Mouse (Mus musculus) neural tube, embryonic 10.5 days (tissue): ENCODE results near the gene Nr3c2.

Experiments used
- DNase-seq: peaks from one replicate; pipeline ENCODE4 v3.0.0-alpha.2; 2017; ENCODE audit warnings: low spot score; ENCODE audit errors: extremely low spot score

The Nr3c2 gene

DNA sequence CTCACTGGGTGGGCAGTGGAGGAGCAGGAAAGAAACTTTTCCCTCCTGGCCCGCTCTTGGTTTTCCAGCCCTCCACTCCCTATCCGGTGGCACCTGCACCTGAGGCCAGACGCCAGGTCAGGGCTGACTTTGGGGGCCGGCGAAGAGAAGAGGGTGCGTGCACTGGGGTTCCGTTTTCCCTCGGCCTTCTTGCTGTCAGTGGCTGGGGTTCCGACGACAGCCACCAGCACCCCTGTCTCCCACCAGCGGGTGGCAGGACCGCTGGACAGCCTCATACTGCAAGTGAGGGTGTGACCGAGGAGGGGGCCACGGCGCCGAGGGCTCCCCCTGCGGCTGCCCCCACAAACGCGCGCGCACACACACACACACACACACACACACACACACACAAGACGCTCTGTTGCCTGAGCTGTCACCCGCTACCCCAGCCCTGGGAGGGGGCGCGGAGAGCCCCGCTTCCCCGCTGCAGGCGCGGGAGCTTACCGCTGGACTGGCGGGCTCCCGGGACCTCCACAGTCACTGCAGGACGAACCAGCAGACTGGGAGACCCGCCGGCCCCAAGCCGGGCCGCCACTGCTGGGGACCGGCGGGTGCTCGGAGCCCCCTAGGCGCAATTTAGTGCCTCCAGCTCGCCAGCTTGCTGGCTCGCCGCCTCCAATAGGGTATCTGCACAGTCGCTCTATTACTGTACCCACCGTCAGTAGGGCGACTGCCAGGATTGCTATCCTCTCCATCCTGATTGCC is at the start of gene Nr3c2:
Nr3c2 (plus strand) TSS at position 32 of the 744 bp plus-strand sequence.
- DNase-seq, result peak; percentile 67

- DNase-seq, result no peak
Observed at GRCm38 (mm10) chr8:76858534-76858933, 40.7 kb upstream of the Nr3c2 start.

DNA sequence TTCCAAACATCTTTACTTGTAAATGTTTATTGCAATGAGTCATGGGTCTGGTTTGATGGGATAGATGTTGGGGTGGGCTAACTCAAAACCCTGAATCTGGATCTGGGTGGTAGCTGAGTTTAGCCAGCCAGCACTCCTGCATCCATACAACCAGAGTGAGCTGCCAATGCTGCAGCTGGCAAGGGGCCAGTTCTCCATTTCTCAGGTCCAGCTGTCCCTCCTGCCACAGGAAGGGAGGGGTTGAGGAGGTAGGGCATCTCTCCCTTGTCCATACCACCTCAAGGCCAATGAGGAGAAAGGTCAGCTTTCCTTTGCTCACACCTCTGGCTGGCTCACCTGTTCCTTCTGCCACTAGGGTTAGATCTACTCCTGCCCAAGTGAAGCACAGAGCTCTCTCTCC is 39.5 kb upstream of the Nr3c2 start:
- no peak for DNase-seq

GRCm38 (mm10) chr8:76863066-76863465 is 36.2 kb upstream of the Nr3c2 start:
- DNase-seq, result no peak

DNA sequence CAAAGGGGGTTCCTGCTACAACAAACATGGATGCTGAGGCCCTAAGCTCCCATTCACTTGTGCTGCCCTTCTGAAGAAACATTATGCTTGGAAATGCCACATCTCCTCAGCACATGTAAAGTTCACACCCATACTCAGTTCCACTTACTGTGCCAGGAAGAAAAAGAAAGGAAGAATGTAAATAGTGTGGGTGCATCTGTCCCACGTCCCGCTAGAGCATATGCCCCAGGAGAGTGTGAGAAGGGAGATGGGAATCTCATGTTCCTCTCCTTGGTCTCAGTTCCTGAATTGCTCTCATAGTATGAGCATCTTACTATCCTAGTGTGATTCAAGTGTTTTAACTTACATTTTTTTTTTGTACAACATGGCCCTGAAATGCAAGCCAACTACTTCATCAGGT is 22.4 kb upstream of the Nr3c2 start:
- no peak for DNase-seq

- no peak for DNase-seq
Observed at GRCm38 (mm10) chr8:76897050-76897449, 2.2 kb upstream of the Nr3c2 start.

- peak; percentile 57 for DNase-seq
Observed at GRCm38 (mm10) chr8:76898721-76899410, 376 bp upstream of the Nr3c2 start.

- peak; percentile 76 for DNase-seq
Observed at GRCm38 (mm10) chr8:76900155-76901141, 1.2 kb downstream of the Nr3c2 start.

- DNase-seq, result peak; percentile 93
Observed at GRCm38 (mm10) chr8:76901430-76902204, 2.4 kb downstream of the Nr3c2 start.

GRCm38 (mm10) chr8:76902205-76903078 is 3.2 kb downstream of the Nr3c2 start:
- no peak for DNase-seq

DNA sequence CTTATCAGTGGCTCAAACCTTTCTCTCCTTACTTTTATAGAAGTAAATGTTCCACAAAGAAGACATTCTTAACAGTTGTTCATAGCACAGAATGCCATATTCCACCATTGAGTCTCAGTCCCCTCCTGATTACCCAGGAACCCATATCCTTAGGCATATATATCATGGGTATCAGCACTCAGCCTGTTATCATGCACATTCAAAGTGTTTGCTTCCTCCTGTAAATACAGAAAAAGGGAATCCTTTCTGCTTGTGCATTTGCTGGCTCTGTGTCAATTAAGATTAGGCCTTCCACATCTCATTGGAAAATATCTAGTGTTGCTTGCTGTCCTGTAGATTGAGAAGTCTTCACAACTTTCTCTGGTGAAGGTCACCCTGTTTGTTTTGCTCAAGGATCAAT is 12.0 kb downstream of the Nr3c2 start:
- no peak for DNase-seq

- DNase-seq, result no peak
Observed at GRCm38 (mm10) chr8:76912678-76913077, 13.4 kb downstream of the Nr3c2 start.

- DNase-seq, result no peak
Observed at GRCm38 (mm10) chr8:76913207-76913606, 14.0 kb downstream of the Nr3c2 start.

DNA sequence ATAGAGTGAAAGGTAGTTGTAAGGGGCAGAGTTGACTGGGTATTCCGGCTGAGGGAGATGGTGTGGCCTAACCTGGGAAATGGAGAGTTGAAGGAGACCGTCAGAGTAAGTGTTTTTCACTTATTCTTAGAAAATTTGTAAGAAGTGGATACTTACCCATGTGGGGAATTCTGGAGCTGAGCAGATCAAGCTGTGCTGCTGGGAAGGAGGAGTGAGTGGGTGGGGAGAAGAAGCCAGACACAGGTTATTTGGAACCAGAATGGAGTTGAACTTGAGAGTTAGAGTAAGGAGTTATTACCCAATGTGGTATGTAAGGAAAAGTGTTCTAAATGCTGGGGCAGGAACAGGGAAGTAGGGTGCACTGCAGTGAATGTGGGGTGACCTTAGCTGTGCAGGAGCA is 16.0 kb downstream of the Nr3c2 start:
- DNase-seq, result no peak

DNA sequence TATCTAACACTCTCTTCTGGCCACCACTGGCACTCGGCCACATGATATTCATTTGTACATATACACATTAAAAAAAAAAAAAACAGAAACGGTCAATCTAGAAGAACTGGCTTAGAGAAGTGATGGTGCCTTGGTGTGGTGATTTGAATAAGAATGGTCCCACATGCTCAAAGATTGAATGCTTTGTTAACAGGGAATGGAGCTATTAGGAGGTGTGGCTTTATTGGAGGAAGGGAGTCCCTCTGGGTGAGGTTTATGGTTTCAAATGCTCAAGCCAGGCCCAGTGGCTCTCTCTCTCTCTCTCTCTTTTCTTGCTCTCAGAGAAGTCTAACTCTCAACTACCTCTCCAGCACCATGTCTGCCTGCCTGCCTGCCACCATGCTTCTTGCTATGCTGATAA is 20.3 kb downstream of the Nr3c2 start:
- DNase-seq, result no peak

DNA sequence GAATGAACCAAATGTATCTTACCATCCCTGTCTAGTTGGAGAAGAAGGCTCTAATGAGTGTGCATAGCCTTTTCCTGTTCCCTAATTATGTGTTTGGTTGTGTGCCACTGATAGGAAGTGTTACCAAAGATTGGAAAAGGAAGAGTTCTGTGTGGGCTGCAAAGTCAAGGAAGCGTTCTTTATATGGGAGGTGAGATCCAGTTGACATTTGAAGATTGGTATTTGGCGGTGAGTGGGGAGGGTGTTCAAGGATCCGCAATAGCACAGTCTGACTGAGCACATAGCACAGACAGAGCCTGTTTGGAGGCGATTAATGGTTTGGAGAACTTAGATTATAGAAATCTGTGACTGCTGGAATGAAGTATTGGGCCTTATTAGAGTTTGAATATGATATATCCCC is 24.9 kb downstream of the Nr3c2 start:
- DNase-seq, result no peak

DNA sequence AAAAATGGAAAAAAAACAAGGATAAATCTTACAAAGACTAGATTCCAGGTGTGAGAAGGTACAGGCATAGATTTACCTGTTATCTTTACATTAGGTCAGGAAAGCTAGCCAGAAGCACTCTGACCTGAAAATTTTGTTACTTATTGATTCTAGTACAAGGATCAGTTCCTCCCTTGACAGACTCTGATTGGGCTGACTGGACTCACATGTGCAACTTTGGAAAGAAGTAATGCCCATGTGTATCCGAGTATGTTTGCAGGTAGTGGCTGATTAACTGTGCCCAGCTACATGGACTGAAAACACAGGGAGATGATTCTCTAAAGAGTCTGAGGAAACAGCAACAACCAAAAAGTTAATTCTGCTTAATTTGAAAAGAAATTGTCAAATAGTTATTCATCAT is 29.1 kb downstream of the Nr3c2 start:
- DNase-seq, result no peak

DNA sequence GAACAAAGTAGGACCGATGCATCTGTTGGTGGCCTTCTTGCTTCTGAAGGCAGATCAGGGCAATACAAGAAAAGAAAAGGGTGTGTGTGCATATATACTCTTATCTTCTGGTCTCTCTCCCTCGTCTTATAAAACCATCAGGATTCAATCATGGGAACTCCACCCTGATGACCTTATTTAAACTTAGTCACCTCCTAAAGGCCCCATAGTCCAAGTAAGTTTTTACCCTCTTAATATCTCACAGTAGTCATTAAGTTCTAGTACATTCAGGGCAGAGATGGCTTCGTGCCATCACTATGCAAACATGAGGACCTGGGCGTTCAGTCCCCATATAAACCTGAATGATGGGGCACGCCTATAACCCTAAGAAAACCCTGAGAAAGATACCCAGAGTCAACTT is 29.6 kb downstream of the Nr3c2 start:
- no peak for DNase-seq

DNA sequence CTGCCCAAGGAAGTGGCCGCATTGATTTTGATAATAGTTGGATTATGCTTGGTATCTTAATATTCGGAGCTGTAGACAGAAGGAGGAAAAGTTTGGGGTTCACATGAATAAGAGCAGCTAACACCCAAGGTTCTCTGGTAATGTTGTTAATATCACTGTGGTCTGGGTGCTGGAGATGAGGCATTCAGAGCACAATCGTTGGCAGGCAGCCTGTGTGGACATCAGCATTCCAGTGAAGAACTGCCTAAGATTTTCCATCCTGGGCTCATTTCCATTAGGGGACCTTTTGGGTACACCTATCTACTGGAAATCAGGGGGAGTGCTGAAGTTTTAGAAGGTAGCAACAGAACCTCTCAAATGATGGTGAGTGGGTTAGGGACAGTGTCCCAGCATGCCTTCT is 65.8 kb downstream of the Nr3c2 start:
- DNase-seq, result no peak

DNA sequence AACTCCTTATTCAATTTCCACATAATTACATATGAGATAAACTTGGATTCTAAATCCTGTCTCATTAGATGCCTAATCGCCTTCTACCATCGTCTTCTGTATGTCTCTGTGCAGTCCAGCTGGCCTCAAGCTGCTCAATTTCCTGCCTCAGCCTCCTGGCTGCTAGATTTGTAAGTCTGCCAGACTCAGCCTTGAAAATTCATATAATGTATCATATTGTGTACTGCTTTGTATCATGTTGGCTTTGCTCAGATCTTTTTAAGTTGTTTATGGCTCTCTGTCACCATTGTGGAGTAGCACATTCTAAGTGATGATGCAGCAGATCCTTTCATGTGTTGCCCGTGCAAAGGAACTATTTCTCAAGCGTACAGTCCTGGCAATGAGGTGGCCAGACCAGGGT is 71.9 kb downstream of the Nr3c2 start:
- no peak for DNase-seq
